Mouse (Mus musculus): Measurements from ENCODE around the gene Gpr31b.
"Not testable (repeated sequence)": the region's sequence is repeated elsewhere in the genome, so short reads cannot be mapped to it uniquely, and the experiment has no call there.

DNA sequence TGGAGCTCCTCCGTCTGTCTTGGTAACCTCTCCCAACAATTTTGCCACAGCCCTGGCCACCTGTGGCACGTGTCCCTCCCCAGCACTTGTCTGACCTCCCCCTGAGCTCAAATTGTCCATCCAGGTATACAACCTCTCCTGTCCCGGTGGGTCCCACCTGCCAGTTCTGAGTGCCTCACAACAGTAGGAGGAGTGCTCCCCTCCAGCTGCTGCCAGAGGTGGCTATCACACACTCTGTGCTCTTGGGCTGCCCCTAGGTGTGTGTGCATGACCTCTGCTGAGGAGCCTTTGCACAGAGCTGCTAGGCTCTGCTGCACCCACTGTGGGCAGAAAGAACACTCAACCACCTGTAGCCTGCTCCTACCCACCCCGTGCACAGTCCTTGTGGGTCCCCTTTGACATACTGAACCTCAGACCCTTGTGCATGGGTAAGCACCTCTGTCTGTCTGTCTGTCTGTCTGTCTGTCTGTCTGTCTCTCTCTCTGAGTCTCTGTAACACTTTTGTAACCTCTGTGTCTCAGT lies 15.8 kb upstream of the Gpr31b start:
- TF ChIP-seq CTCF (IDR thresholded peaks at IDR 0.05; ENCODE audit: insufficient read depth, low read length); POLR2A (IDR thresholded peaks at IDR 0.05; ENCODE audit: borderline replicate concordance, extremely low read depth, low read depth, low read length): not testable (repeated sequence)

Measured in lung, adult 2 months (tissue).